Mouse (Mus musculus) MEL (cell line): Measurements from ENCODE around the gene Ski. TPM values are rescaled to one million over a fixed set of nuclear protein-coding genes. Genes with fewer than 3 reads are reported as not detected.

ENCODE experiments used
- DNase-seq: peaks from one replicate; pipeline ENCODE4 v3.0.0; 2011; ENCODE audit warnings: low read depth, low spot score
- H3K27ac ChIP-seq: 2 replicates; pipeline ENCODE4 v1.5.1; 2012; ENCODE audit warnings: low read depth, mild to moderate bottlenecking, control low read depth, low read length, moderate library complexity; ENCODE audit not compliant: control insufficient read depth
- H3K27me3 ChIP-seq, 2 experiments: fragments of 150-350 bp in 1 of 2; sonication (generic) in 1 of 2; 2 replicates each; pipeline ENCODE4 v1.6.1; 2012; ENCODE audit warnings: low read length in 2 of 2, mild to moderate bottlenecking in 2 of 2, improper control_type of control experiment in 1 of 2, moderate library complexity in 1 of 2; ENCODE audit not compliant: insufficient read depth in 2 of 2, control insufficient read depth in 1 of 2
- H3K36me3 ChIP-seq, 2 experiments: 2 replicates each; pipeline ENCODE4 v1.6.1; 2012 to 2014; ENCODE audit warnings: low read length in 2 of 2, improper control_type of control experiment in 1 of 2, inconsistent platforms in 1 of 2, mild to moderate bottlenecking in 1 of 2; ENCODE audit not compliant: insufficient read depth in 2 of 2, control insufficient read depth in 1 of 2
- H3K4me1 ChIP-seq, 2 experiments: fragments of 150-350 bp in 1 of 2; sonication (generic) in 1 of 2; 2 replicates each; pipeline ENCODE4 v1.6.1; 2012; ENCODE audit warnings: low read length in 2 of 2, improper control_type of control experiment in 1 of 2, mild to moderate bottlenecking in 1 of 2; ENCODE audit not compliant: insufficient read depth in 2 of 2, control insufficient read depth in 1 of 2
- H3K4me3 ChIP-seq, 2 experiments: fragments of 150-350 bp in 1 of 2; sonication (generic) in 1 of 2; 2 replicates each; pipeline ENCODE4 v1.5.1; 2012; ENCODE audit warnings: low read depth in 2 of 2, low read length in 2 of 2, mild to moderate bottlenecking in 2 of 2, moderate library complexity in 2 of 2, control low read depth in 1 of 2, improper control_type of control experiment in 1 of 2; ENCODE audit not compliant: control insufficient read depth in 1 of 2, insufficient read depth in 1 of 2
- H3K79me2 ChIP-seq: 2 replicates; pipeline ENCODE4 v1.6.1; 2012; ENCODE audit warnings: mild to moderate bottlenecking, low read length, moderate library complexity; ENCODE audit not compliant: control insufficient read depth, poor library complexity, insufficient read depth
- H3K9ac ChIP-seq: 2 replicates; pipeline ENCODE4 v1.6.1; 2012; ENCODE audit warnings: low read depth, mild to moderate bottlenecking, control low read depth, low read length, moderate library complexity; ENCODE audit not compliant: control insufficient read depth, poor library complexity, severe bottlenecking
- H3K9me3 ChIP-seq: fragments of 150-350 bp; sonication (generic); replicated peaks from 2 replicates; pipeline ENCODE4 v1.6.1; 2012; ENCODE audit warnings: mild to moderate bottlenecking, low read length, improper control_type of control experiment, moderate library complexity; ENCODE audit not compliant: insufficient read depth
- BHLHE40 ChIP-seq: IDR thresholded peaks from 2 replicates; pipeline ENCODE4 v1.6.1; 2012; ENCODE audit warnings: low read depth, mild to moderate bottlenecking, inconsistent platforms, low read length, improper control_type of control experiment, borderline replicate concordance
- CHD2 ChIP-seq: IDR thresholded peaks from 2 replicates; pipeline ENCODE4 v1.6.1; 2011; ENCODE audit warnings: low read length, improper control_type of control experiment
- CTCF ChIP-seq, 3 experiments: IDR thresholded peaks in 2 of 3; conservative IDR thresholded peaks in 1 of 3; 2 replicates each; pipeline ENCODE4 v1.5.1; 2011 to 2012; ENCODE audit warnings: low read length in 3 of 3, low read depth in 2 of 3, mild to moderate bottlenecking in 2 of 3, improper control_type of control experiment in 1 of 3, inconsistent platforms in 1 of 3, mixed read lengths in 1 of 3, moderate library complexity in 1 of 3; ENCODE audit not compliant: control insufficient read depth in 1 of 3, insufficient read depth in 1 of 3, poor library complexity in 1 of 3, severe bottlenecking in 1 of 3
- E2F4 ChIP-seq: IDR thresholded peaks from 2 replicates; pipeline ENCODE4 v1.6.1; 2011; ENCODE audit warnings: low read depth, low read length, improper control_type of control experiment, borderline replicate concordance
- ELF1 ChIP-seq: IDR thresholded peaks from 2 replicates; pipeline ENCODE4 v1.6.1; 2014; ENCODE audit warnings: low read depth, mild to moderate bottlenecking, inconsistent platforms, low read length, improper control_type of control experiment, moderate library complexity
- ETS1 ChIP-seq: IDR thresholded peaks from 2 replicates; pipeline ENCODE4 v1.6.1; 2012; ENCODE audit warnings: low read depth, mild to moderate bottlenecking, inconsistent platforms, low read length, improper control_type of control experiment, moderate library complexity
- HCFC1 ChIP-seq: IDR thresholded peaks from 2 replicates; pipeline ENCODE4 v1.6.1; 2012; ENCODE audit warnings: low read depth, mild to moderate bottlenecking, inconsistent platforms, low read length, improper control_type of control experiment, moderate library complexity
- JUND ChIP-seq: IDR thresholded peaks from 2 replicates; pipeline ENCODE4 v1.6.1; 2011; ENCODE audit warnings: low read depth, mild to moderate bottlenecking, improper control_type of control experiment, low read length
- MAFK ChIP-seq: IDR thresholded peaks from 2 replicates; pipeline ENCODE4 v1.6.1; 2011; ENCODE audit warnings: low read depth, mild to moderate bottlenecking, low read length, improper control_type of control experiment, borderline replicate concordance
- MAX ChIP-seq: IDR thresholded peaks from 2 replicates; pipeline ENCODE4 v1.6.1; 2011; ENCODE audit warnings: low read length, improper control_type of control experiment
- MXI1 ChIP-seq: IDR thresholded peaks from 2 replicates; pipeline ENCODE4 v1.6.1; 2011; ENCODE audit warnings: mild to moderate bottlenecking, low read depth, low read length, improper control_type of control experiment
- MYB ChIP-seq: IDR thresholded peaks from 2 replicates; pipeline ENCODE4 v1.6.1; 2011; ENCODE audit warnings: mild to moderate bottlenecking, low read depth, low read length, improper control_type of control experiment
- MYC ChIP-seq: IDR thresholded peaks from 2 replicates; pipeline ENCODE4 v1.6.1; 2011; ENCODE audit warnings: low read depth, mild to moderate bottlenecking, low read length, improper control_type of control experiment, moderate library complexity
- NELFE ChIP-seq: IDR thresholded peaks from 2 replicates; pipeline ENCODE4 v1.6.1; 2011; ENCODE audit warnings: low read depth, low read length, improper control_type of control experiment
- NRF1 ChIP-seq: IDR thresholded peaks from 2 replicates; pipeline ENCODE4 v1.6.1; 2014; ENCODE audit warnings: low read depth, mild to moderate bottlenecking, inconsistent platforms, low read length, improper control_type of control experiment, moderate library complexity; ENCODE audit not compliant: poor library complexity, insufficient read depth, severe bottlenecking
- POLR2A ChIP-seq, 2 experiments: IDR thresholded peaks; 2 replicates each; pipeline ENCODE4 v1.6.1; 2011 to 2012; ENCODE audit warnings: low read length in 2 of 2, mild to moderate bottlenecking in 2 of 2, control low read depth in 1 of 2, improper control_type of control experiment in 1 of 2, low read depth in 1 of 2, moderate library complexity in 1 of 2; ENCODE audit not compliant: control insufficient read depth in 1 of 2, insufficient read depth in 1 of 2, poor library complexity in 1 of 2
- POLR2AphosphoS2 ChIP-seq: IDR thresholded peaks from 2 replicates; pipeline ENCODE4 v1.6.1; 2011; ENCODE audit warnings: low read length, improper control_type of control experiment
- RCOR1 ChIP-seq: IDR thresholded peaks from 2 replicates; pipeline ENCODE4 v1.6.1; 2012; ENCODE audit warnings: low read depth, mild to moderate bottlenecking, inconsistent platforms, low read length, improper control_type of control experiment
- SMC3 ChIP-seq: IDR thresholded peaks from 2 replicates; pipeline ENCODE4 v1.6.1; 2011; ENCODE audit warnings: low read depth, low read length, improper control_type of control experiment
- TCF12 ChIP-seq: IDR thresholded peaks from 2 replicates; pipeline ENCODE4 v1.6.1; 2014; ENCODE audit warnings: low read depth, mild to moderate bottlenecking, inconsistent platforms, low read length, improper control_type of control experiment, moderate library complexity
- UBTF ChIP-seq: IDR thresholded peaks from 2 replicates; pipeline ENCODE4 v1.6.1; 2012; ENCODE audit warnings: low read depth, mild to moderate bottlenecking, inconsistent platforms, low read length, improper control_type of control experiment, moderate library complexity, borderline replicate concordance; ENCODE audit not compliant: insufficient read depth
- USF1 ChIP-seq: IDR thresholded peaks from 2 replicates; pipeline ENCODE4 v1.6.1; 2014; ENCODE audit warnings: low read depth, mild to moderate bottlenecking, inconsistent platforms, low read length, improper control_type of control experiment, moderate library complexity
- ZC3H11A ChIP-seq: IDR thresholded peaks from 2 replicates; pipeline ENCODE4 v1.6.1; 2012; ENCODE audit warnings: low read depth, mild to moderate bottlenecking, inconsistent platforms, low read length, improper control_type of control experiment
- ZKSCAN1 ChIP-seq: IDR thresholded peaks from 2 replicates; pipeline ENCODE4 v1.6.1; 2012; ENCODE audit warnings: low read depth, mild to moderate bottlenecking, inconsistent platforms, low read length, improper control_type of control experiment, moderate library complexity
- ZMIZ1 ChIP-seq: IDR thresholded peaks from 2 replicates; pipeline ENCODE4 v1.6.1; 2012; ENCODE audit warnings: low read depth, mild to moderate bottlenecking, inconsistent platforms, low read length, improper control_type of control experiment, moderate library complexity
- ZNF384 ChIP-seq: IDR thresholded peaks from 2 replicates; pipeline ENCODE4 v1.6.1; 2012; ENCODE audit warnings: low read depth, mild to moderate bottlenecking, inconsistent platforms, low read length, improper control_type of control experiment
- polyA plus RNA-seq, 2 experiments: library from polyadenylated mRNA; stranded (reverse) in 1 of 2; unstranded in 1 of 2; fragments of >175 nt in 1 of 2; fragments of >200 nt in 1 of 2; gene quantifications; 2 replicates each; pipeline versions ENCODE4 v1.2.1 to v1.2.4; 2012; ENCODE audit warnings: low replicate concordance in 2 of 2, low read depth in 1 of 2; ENCODE audit not compliant: insufficient read length in 2 of 2, insufficient read depth in 1 of 2, missing spikeins in 1 of 2
- total RNA-seq: library from RNA; depleted of rRNA; stranded (reverse); fragments of 300-350 nt; gene quantifications from 2 replicates; pipeline ENCODE4 v1.2.3, GENCODE M21; 2012

The Ski gene
- total and polyA plus RNA-seq, 3 experiments: 6.9 to 16.1 TPM; not detected in 1

DNA sequence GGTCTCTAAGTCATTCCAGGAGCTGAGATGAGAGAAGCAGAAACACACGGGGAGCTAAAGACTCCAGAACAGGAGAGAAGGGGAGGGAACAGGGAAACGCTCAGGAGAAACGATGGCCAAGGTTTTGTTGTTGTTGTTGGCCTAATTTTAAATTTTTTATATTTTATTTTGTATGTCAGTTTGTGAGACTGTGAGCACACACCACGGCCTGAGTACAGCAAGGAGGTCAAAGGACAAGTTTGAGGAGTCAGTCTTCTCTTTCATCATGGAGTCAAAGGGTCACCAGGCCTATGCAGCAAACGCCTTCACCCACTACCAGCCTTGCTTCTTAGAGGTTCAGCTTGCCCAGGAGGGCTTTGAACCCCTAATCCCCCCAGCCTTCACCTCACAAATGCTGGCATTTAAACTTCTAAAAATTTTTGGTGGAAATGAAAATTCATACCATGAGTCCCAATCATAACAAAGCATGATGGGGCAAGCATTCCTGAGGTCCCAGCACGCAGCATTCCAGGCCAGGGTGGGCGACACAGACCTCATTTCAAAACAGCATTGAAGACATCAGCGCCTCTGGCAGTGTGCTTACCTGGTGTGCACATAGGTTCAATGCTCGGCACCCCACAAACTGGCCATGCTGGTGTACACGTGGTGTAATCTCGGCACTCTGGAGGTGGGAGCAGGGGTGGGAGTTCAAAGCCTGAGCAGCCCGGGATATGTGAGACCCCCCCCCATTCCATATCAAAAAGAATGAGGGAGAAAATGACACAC lies 82.9 kb downstream of the Ski start:
- Histone ChIP-seq H3K9ac (no peak overlapping the region), H3K27ac (no peak overlapping the region), H3K36me3 (no peaks in the 10 kb centered on the region), H3K4me3 (no peak overlapping the region), H3K79me2 (no peaks in the 10 kb centered on the region), H3K9me3 (no peaks in the 10 kb centered on the region), H3K4me1 (no peaks in the 10 kb centered on the region), H3K27me3 (no peaks in the 10 kb centered on the region)
- DNase-seq: no peak
- TF ChIP-seq MAFK (no peak), USF1 (no peak), HCFC1 (no peak), ZC3H11A (no peak), POLR2A (IDR thresholded peaks at IDR 0.05; ENCODE audit: control insufficient read depth in 1 of 2, insufficient read depth in 1 of 2, low read depth in 1 of 2, low read length in 2 of 2, poor library complexity in 1 of 2) (no peak), ELF1 (no peak), UBTF (no peak), E2F4 (no peak), RCOR1 (no peak), ETS1 (no peak), TCF12 (no peak), MAX (no peak), CTCF (IDR thresholded peaks at IDR 0.05 in 2 of 3, conservative IDR thresholded peaks at IDR 0.05 in 1 of 3; ENCODE audit: control insufficient read depth in 1 of 3, insufficient read depth in 1 of 3, low read depth in 2 of 3, low read length in 3 of 3, poor library complexity in 1 of 3, severe bottlenecking in 1 of 3) (no peak), POLR2AphosphoS2 (no peak), ZMIZ1 (no peak), NELFE (no peak)

DNA sequence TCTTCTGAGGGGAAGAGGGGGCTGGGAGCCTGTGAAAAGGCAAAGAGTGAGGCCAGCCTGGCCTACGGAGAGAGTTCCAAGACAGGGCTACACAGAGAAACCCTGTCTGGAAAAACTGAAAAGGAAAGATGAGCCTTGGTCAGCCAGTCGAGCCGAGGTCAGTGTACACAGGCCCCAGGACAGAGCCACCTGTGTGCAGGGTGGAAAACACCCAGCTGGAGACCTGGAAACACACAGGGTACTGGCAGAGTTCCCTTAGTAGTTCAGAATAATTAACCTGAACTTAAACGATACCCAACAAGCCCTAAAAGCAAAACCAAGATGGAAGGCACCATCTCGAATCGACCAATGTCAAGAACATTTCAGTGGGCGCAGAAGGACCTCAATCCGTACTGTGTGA lies 83.9 kb downstream of the Ski start:
- Histone ChIP-seq H3K4me3 (no peak overlapping the region), H3K9ac (no peak overlapping the region), H3K9me3 (no peaks in the 10 kb centered on the region), H3K27ac (no peak overlapping the region), H3K27me3 (no peaks in the 10 kb centered on the region), H3K36me3 (no peaks in the 10 kb centered on the region), H3K79me2 (no peaks in the 10 kb centered on the region), H3K4me1 (no peaks in the 10 kb centered on the region)
- no peak for DNase-seq
- no peak for TF ChIP-seq UBTF
- no peak for TF ChIP-seq CTCF (IDR thresholded peaks at IDR 0.05 in 2 of 3, conservative IDR thresholded peaks at IDR 0.05 in 1 of 3; ENCODE audit: control insufficient read depth in 1 of 3, insufficient read depth in 1 of 3, low read depth in 2 of 3, low read length in 3 of 3, poor library complexity in 1 of 3, severe bottlenecking in 1 of 3)
- TF ChIP-seq CHD2: no peak
- TF ChIP-seq BHLHE40: no peak
- no peak for TF ChIP-seq ELF1
- TF ChIP-seq RCOR1: no peak
- no peak for TF ChIP-seq ZKSCAN1
- no peak for TF ChIP-seq MXI1
- TF ChIP-seq SMC3: no peak
- no peak for TF ChIP-seq ZNF384
- TF ChIP-seq TCF12: no peak
- no peak for TF ChIP-seq MYB
- TF ChIP-seq JUND: no peak
- TF ChIP-seq MAFK: no peak
- TF ChIP-seq MYC: no peak
- no peak for TF ChIP-seq NRF1
